15 mouse cellular contexts compared by ENCODE assay signal in the genomic region with DNA sequence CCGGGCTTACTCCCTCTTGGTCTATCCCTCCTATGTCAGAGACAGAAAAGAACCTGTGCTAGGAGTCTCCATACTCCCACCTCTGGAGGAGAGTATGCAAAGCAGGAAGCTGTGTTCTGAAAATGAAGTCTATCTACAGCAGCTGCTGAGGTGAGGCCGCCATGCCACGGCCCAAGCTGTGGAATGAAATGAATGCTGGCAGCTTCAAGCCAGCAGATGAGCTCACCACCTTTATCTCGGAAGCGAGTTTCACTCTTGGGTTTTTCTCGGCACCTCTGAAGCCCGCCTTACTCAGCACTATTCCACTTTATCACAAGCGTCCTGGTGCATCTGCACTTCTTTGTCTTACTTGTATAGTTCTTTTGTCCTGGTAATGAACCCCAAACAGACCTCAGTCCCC. TPM values are rescaled to one million over a fixed set of nuclear protein-coding genes. Genes with fewer than 3 reads are reported as not detected.
DNase-seq lines count a peak whose midpoint lies in the region; ATAC-seq and TF ChIP-seq lines count a peak whose summit lies in the region.
"Had no signal": no experiment of that assay in that cellular context is flagged by ENCODE, and none has a peak within 500 bp of the region (broad histone marks: within the 10 kb centered on the region; RNA-seq: fewer than 3 reads in every experiment).

No protein-coding gene starts in this region.

- in situ Hi-C loops in ES-E14 (cut with MboI; ENCODE audit: low sequenced_read_pairs in 2 of 2, unreplicated experiment in 2 of 2): no loop called here

- WGBS in hindbrain, embryonic 16.5 days: 48% methylated on average over 8 of the region's 8 CpGs
- 56% methylated on average over 8 of the region's 8 CpGs for WGBS in hindbrain, embryonic 10.5 days
- 16% methylated on average over 8 of the region's 8 CpGs for WGBS in heart, embryonic 16.5 days
- 40% methylated on average over 8 of the region's 8 CpGs for WGBS in stomach, embryonic 15.5 days

- peaks cover 3% of the 10 kb centered on the region; the same call in 1 of the 2 replicates for H3K4me1 ChIP-seq in hindbrain, embryonic 16.5 days (ENCODE audit: control insufficient read depth, insufficient read depth, low read depth, low read length)
- peaks cover 19% of the 10 kb centered on the region for H3K4me1 ChIP-seq in hindbrain, embryonic 10.5 days (replicated peaks)
- peaks cover 5 to 12% of the 10 kb centered on the region in 2 experiments; a peak in 3 of 4 replicates for H3K4me1 ChIP-seq in ES-E14 (ENCODE audit: control insufficient read depth in 2 of 2, insufficient read depth in 2 of 2, low read length in 2 of 2, poor library complexity in 1 of 2)
- peaks cover 21% of the 10 kb centered on the region for H3K4me1 ChIP-seq in heart, embryonic 16.5 days (ENCODE audit: control insufficient read depth, insufficient read depth, low read length)
- H3K4me1 ChIP-seq in stomach, embryonic 15.5 days: peaks cover 6% of the 10 kb centered on the region; the same call in 1 of the 2 replicates

- intact Hi-C loops in left cerebral cortex, postnatal 36 days (cut with DNase I): no loop called here

- no peak overlapping the region for H3K4me2 ChIP-seq in hindbrain, embryonic 16.5 days (ENCODE audit: low read length)
- peak overlapping the region; percentile 48 for H3K4me2 ChIP-seq in heart, embryonic 16.5 days (ENCODE audit: low read depth, low read length)
- H3K4me2 ChIP-seq in stomach, embryonic 15.5 days: no peak overlapping the region
- H3K4me2 ChIP-seq: neural tube, embryonic 15.5 days had no signal

- peak; percentile 34; the same call in 1 of the 2 replicates for ATAC-seq in hindbrain, embryonic 16.5 days
- peak; percentile 61; the same call in 1 of the 2 replicates for ATAC-seq in heart, embryonic 16.5 days (replicated peaks; ENCODE audit: extremely low read depth, insufficient read depth, low FRiP score)
- ATAC-seq in stomach, embryonic 15.5 days (ENCODE audit: insufficient read depth, low FRiP score, low read depth): peak; percentile 61; the same call in 1 of the 2 replicates
- ATAC-seq: midbrain, embryonic 16.5 days had no signal

- H3K27ac ChIP-seq in hindbrain, embryonic 16.5 days (ENCODE audit: low read depth, low read length): no peak overlapping the region
- H3K27ac ChIP-seq in hindbrain, embryonic 10.5 days: no peak overlapping the region
- H3K27ac ChIP-seq in ES-E14 (ENCODE audit: insufficient read depth, low read depth, low read length, poor library complexity, severe bottlenecking): no peak overlapping the region
- peak overlapping the region; percentile 50 for H3K27ac ChIP-seq in heart, embryonic 16.5 days (ENCODE audit: low read length)
- peak overlapping the region; percentile 64 for H3K27ac ChIP-seq in stomach, embryonic 15.5 days
- H3K27ac ChIP-seq: left cerebral cortex, adult 2 months; neural tube, embryonic 15.5 days had no signal

- no peaks in the 10 kb centered on the region for H3K27me3 ChIP-seq in hindbrain, embryonic 16.5 days (replicated peaks; ENCODE audit: control insufficient read depth, insufficient read depth, low read length)
- H3K27me3 ChIP-seq in hindbrain, embryonic 10.5 days (ENCODE audit: insufficient read depth, poor library complexity, severe bottlenecking): no peaks in the 10 kb centered on the region
- H3K27me3 ChIP-seq in heart, embryonic 16.5 days (ENCODE audit: control insufficient read depth, insufficient read depth, low read length): no peaks in the 10 kb centered on the region
- no peaks in the 10 kb centered on the region for H3K27me3 ChIP-seq in stomach, embryonic 15.5 days (replicated peaks)
- H3K27me3 ChIP-seq: neural tube, embryonic 15.5 days had no signal

- DNase-seq in hindbrain, embryonic 10.5 days (ENCODE audit: low spot score): no peak
- DNase-seq in ES-E14 (ENCODE audit: low read depth, low spot score): no peak
- no peak for DNase-seq in left cerebral cortex, postnatal 36 days (ENCODE audit: low spot score in 2 of 2)
- no peak for DNase-seq in ovary, postnatal 10 days (ENCODE audit: low spot score)
- DNase-seq: cerebellum, adult 8-10 months; kidney, adult 11 months; kidney, postnatal 4 days; right cerebral cortex, adult 18-20 months; thymus, postnatal 14 days had no signal

- no peak overlapping the region for H3K4me3 ChIP-seq in hindbrain, embryonic 16.5 days (ENCODE audit: low read length)
- H3K4me3 ChIP-seq in hindbrain, embryonic 10.5 days: no peak overlapping the region
- H3K4me3 ChIP-seq in ES-E14 (ENCODE audit: insufficient read depth in 1 of 2, low read depth in 1 of 2, low read length in 2 of 2, poor library complexity in 1 of 2, severe bottlenecking in 1 of 2): no peak overlapping the region; a peak in 2 of 4 replicates
- H3K4me3 ChIP-seq in heart, embryonic 16.5 days (ENCODE audit: low read length): peak overlapping the region; percentile 7; the same call in 1 of the 2 replicates
- no peak overlapping the region for H3K4me3 ChIP-seq in stomach, embryonic 15.5 days (replicated peaks)
- H3K4me3 ChIP-seq: left cerebral cortex, adult 2 months; neural tube, embryonic 15.5 days had no signal

- no peaks in the 10 kb centered on the region for H3K9me3 ChIP-seq in hindbrain, embryonic 16.5 days (ENCODE audit: control insufficient read depth, low read length)
- no peaks in the 10 kb centered on the region for H3K9me3 ChIP-seq in hindbrain, embryonic 10.5 days
- H3K9me3 ChIP-seq in ES-E14 (ENCODE audit: control insufficient read depth, insufficient read depth, low read depth, low read length): no peaks in the 10 kb centered on the region
- no peaks in the 10 kb centered on the region for H3K9me3 ChIP-seq in heart, embryonic 16.5 days (replicated peaks; ENCODE audit: control insufficient read depth, low read length)
- H3K9me3 ChIP-seq in stomach, embryonic 15.5 days: no peaks in the 10 kb centered on the region
- H3K9me3 ChIP-seq: neural tube, embryonic 15.5 days had no signal

- no peaks in the 10 kb centered on the region for H3K36me3 ChIP-seq in hindbrain, embryonic 16.5 days (ENCODE audit: control insufficient read depth, insufficient read depth, low read length)
- H3K36me3 ChIP-seq in hindbrain, embryonic 10.5 days: no peaks in the 10 kb centered on the region
- H3K36me3 ChIP-seq in ES-E14 (ENCODE audit: control insufficient read depth, insufficient read depth, low read length, poor library complexity, severe bottlenecking): no peaks in the 10 kb centered on the region
- H3K36me3 ChIP-seq in heart, embryonic 16.5 days (ENCODE audit: control insufficient read depth, insufficient read depth): no peaks in the 10 kb centered on the region
- no peaks in the 10 kb centered on the region for H3K36me3 ChIP-seq in stomach, embryonic 15.5 days
- H3K36me3 ChIP-seq: neural tube, embryonic 15.5 days had no signal

- H3K9ac ChIP-seq in hindbrain, embryonic 16.5 days (ENCODE audit: low read depth, low read length): no peak overlapping the region
- H3K9ac ChIP-seq in ES-E14 (ENCODE audit: insufficient read depth, low read depth, low read length, poor library complexity, severe bottlenecking): no peak overlapping the region
- peak overlapping the region; percentile 11; the same call in 1 of the 2 replicates for H3K9ac ChIP-seq in heart, embryonic 16.5 days (ENCODE audit: low read length)
- no peak overlapping the region for H3K9ac ChIP-seq in stomach, embryonic 15.5 days
- H3K9ac ChIP-seq: neural tube, embryonic 15.5 days had no signal

TF ChIP-seq in ES-E14, 5 proteins besides CTCF, POLR2A, EP300 and RAD21:
- TF ChIP-seq HCFC1 (IDR thresholded peaks at IDR 0.05; ENCODE audit: borderline replicate concordance, insufficient read depth, low read length) (no peak), ZNF384 (IDR thresholded peaks at IDR 0.05; ENCODE audit: low read depth, low read length) (no peak), CHD2 (IDR thresholded peaks at IDR 0.05; ENCODE audit: low read depth, low read length) (no peak), ZC3H11A (IDR thresholded peaks at IDR 0.05; ENCODE audit: borderline replicate concordance, low read depth, low read length) (no peak), MAFK (IDR thresholded peaks at IDR 0.05; ENCODE audit: insufficient read depth, low read depth, low read length) (peak; percentile 76)

RNA-seq across cellular contexts. Expression of a gene that starts 27.7 kb away (rescaled TPM):
- 78.5 and 92.3 TPM in 2 replicates for polyA plus RNA-seq in hindbrain, embryonic 16.5 days (2015; fragmentation: Nextera tagmentation; extraction: Ambion mirVana)
- polyA plus RNA-seq in hindbrain, embryonic 10.5 days (2016; fragmentation: Nextera tagmentation; extraction: Ambion mirVana): 71.0 and 72.2 TPM in 2 replicates
- 92.4 and 127 TPM in 2 replicates for total RNA-seq in ES-E14 (2012; rRNA removed)
- 40.4 and 49.9 TPM in 2 replicates for polyA plus RNA-seq in heart, embryonic 16.5 days (2015; fragmentation: Nextera tagmentation; extraction: Ambion mirVana)
- 95.9 and 107 TPM in 2 replicates for polyA plus RNA-seq in stomach, embryonic 15.5 days (2015; fragmentation: Nextera tagmentation; extraction: Ambion mirVana)
- total RNA-seq in left cerebral cortex, postnatal 36 days (2021): 100 to 1,000 TPM; 105 to 138 TPM

RNA-seq across cellular contexts. Expression of a gene that starts 28.9 kb away (rescaled TPM):
- 14.9 and 16.8 TPM in 2 replicates for polyA plus RNA-seq in hindbrain, embryonic 16.5 days (2015; fragmentation: Nextera tagmentation; extraction: Ambion mirVana)
- polyA plus RNA-seq in hindbrain, embryonic 10.5 days (2016; fragmentation: Nextera tagmentation; extraction: Ambion mirVana): 4.4 and 7.5 TPM in 2 replicates
- total RNA-seq in ES-E14 (2012; rRNA removed): 3.3 and 5.8 TPM in 2 replicates
- polyA plus RNA-seq in heart, embryonic 16.5 days (2015; fragmentation: Nextera tagmentation; extraction: Ambion mirVana): 2.9 and 3.3 TPM in 2 replicates
- polyA plus RNA-seq in stomach, embryonic 15.5 days (2015; fragmentation: Nextera tagmentation; extraction: Ambion mirVana): 7.0 and 7.4 TPM in 2 replicates
- total RNA-seq in left cerebral cortex, postnatal 36 days (2021): 10 to 100 TPM; 17.8 to 21.6 TPM

Comparison
In these comparisons a context has a peak if more than half of its experiments do, and no peak if none do; other contexts are left out.
1. H3K27ac ChIP-seq: peak in heart, embryonic 16.5 days (single experiment) and stomach, embryonic 15.5 days (single experiment); none in hindbrain, embryonic 16.5 days (single experiment), hindbrain, embryonic 10.5 days (single experiment) and ES-E14 (single experiment).
2. Peak in every context shown above with its lines, with median percentiles within 50 percentile points of each other: ATAC-seq.